Mouse (Mus musculus) frontal cortex, adult (tissue): ENCODE data around the gene Mrpl20.

Experiments used
- ATAC-seq: cut with Nextera tagmentation; 2 replicates; pipeline ENCODE4 v1.9.2; 2017; ENCODE audit warnings: mild to moderate bottlenecking, moderate library complexity, mixed read lengths; ENCODE audit not compliant: low TSS enrichment

Mrpl20 gene

DNA sequence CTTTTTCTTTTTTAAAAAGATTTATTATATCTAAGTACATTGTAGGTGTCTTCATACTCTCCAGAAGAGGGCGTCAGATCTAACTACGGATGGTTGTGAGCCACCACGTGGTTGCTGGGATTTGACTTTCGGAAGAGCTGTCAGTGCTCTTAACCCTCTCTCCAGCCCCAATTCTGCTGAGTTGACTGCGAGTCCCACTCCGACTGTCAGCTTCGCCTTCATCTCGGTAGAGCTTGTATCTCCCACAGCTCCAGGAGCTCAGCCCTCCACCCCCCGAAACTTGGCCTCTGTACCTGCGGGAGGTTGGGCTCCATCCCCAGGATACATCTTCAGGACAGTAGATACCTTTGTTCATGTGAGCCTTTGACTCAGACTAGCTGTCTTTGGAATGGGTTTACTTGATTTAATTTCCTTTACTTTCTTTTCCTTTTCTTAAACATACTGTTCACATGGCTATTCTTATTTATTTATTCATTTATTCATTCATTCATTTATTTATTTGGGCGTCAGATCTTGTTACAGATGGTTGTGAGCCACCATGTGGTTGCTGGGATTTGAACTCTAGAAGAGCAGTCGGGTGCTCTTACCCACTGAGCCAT, at the start of gene Mrpl20:
Mrpl20 (plus strand) TSS at position 138 of the 599 bp plus-strand sequence.
- no peak for ATAC-seq

- ATAC-seq: no peak
Measured at GRCm38 (mm10) chr4:155757011-155757410, 45.7 kb upstream of the Mrpl20 start.

- ATAC-seq: 0 out of 2 replicates have a peak, but pooled peaks have one; percentile 11
Measured at GRCm38 (mm10) chr4:155759862-155760612, 42.6 kb upstream of the Mrpl20 start.

- ATAC-seq: peak; percentile 93
Measured at GRCm38 (mm10) chr4:155760613-155761355, 41.9 kb upstream of the Mrpl20 start, which contains the start of gene Atad3a. Atad3a (minus strand) TSS chr4:155761093.

DNA sequence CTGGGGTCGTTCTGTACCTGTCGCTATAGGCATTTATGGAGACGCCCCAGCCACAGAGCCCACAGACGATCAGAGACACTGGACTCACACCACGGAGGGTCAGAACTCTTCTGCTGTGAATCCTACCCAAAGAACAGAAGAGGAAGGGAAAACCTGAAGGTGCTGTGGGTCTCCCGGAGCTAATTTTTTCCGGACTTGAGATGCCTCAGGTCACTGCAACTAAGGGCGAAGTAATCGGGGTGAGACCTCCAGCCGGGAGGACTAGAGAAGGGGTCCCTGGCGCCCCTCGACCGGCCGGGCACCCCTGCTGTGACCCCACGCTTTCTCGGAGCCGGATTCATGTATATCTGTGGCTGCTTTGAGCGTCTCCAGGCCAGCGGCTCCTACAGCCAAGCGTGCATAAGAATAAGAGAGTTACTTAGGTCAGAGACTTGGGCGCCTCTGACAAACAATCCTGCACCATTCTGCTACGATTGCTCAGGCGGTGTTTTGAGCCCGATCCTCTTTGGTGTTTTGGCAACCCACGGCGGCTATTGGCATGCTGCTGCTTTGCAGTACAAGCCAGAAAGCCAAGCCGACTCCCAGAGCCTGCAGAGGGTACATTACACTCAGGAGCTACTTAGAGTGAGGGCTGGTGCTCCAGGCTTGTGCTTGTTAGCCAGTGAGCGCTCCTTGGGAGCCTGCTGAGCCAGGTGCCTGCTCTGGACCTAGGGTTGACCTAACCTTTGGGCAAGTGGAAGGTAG, 41.1 kb upstream of the Mrpl20 start:
- ATAC-seq: peak; percentile 7; the same call in 1 of the 2 replicates

GRCm38 (mm10) chr4:155762357-155762756, 40.3 kb upstream of the Mrpl20 start:
- no peak for ATAC-seq

- ATAC-seq: no peak
Measured at GRCm38 (mm10) chr4:155769496-155769879, 33.2 kb upstream of the Mrpl20 start.

DNA sequence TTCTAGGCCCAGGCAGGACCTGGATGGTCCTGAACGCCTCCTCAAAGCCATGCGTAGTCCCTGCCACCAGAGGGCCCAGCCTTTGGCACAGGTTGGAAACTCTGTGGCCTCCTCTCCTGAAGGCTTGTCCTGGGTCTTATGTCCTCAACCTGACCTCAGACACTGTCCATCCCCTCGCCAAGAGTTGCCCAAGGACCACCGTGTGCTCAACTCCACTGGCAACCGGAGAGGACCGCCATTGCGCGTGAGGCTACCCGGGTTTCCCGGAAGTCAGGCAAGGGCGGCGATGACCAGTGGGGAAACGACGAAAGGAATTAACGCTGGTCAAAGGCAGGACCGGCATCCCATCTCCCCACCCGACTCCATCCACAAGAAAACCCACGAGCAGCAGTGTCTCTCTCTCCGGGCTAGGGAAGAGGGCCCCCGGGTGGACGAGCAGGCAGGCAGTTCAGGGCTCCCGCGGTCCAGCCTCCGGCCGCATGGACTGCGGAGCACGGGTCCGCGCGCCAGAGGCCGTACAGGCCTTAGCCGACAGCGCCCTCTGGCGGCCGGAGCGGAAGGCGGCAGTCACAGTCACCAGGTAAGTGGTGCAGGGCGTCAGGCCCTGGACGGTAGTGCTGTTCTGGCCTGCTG, 32.7 kb upstream of the Mrpl20 start:
- peak; percentile 68 for ATAC-seq

DNA sequence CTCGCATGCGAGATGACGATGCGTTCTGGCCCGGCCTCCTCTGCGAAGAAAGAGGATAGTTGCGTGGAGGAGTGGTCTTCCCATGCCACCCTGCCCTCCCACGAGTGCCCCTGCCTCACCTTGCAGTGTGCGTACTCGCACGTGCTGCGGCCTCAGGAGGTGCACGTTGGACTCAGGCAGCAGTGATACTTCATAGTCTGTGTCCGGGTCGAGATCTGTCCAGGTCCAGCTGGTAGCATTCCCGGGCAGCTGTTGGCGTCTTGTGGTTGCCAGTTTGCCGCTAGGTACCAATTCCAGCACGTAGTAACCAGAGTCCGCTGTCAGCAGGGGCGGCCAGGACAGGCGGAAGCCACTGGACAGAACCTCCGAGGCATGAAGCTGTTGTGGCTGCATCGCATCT, 32.1 kb upstream of the Mrpl20 start:
- no peak for ATAC-seq

DNA sequence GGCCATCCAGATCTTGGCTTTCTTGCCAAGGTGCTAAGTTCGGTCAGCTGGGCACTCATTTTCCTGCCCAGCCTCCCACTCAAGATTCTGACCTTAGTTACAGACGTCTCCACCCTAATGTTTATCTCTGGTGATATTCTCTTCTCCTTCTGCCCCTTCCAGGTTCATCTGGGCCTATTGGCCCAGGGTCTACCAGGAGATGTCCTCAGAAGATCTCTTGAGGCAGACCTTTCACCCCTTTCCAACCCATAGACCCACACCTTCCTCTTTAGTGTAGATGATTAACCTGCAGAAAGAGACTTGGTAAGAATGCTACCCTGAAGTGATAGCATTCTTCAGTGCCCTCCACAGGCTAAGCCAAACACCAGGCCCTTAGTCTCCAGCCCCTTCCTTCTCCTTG, 31.0 kb upstream of the Mrpl20 start:
- no peak for ATAC-seq

DNA sequence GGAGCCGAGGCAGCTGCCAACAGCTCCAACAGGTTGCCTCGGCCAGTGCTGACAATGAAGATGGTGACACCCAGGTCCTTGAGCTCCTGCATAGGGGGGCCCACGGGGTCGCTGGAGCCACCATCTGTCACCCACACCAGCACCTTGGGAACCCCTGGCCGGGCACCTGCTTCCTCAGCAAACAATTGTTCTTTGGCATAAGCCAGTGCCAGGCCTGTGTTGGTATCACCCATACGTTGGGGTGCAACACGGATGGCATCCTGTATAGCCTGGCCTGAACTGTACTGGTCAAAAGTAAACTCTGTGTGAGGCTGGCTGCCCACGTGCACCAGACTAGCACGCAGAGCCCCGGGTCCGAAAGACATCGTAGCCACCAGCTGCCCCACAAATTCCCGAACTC, 29.9 kb upstream of the Mrpl20 start:
- no peak for ATAC-seq

GRCm38 (mm10) chr4:155773335-155774078, 29.2 kb upstream of the Mrpl20 start:
- no peak for ATAC-seq

DNA sequence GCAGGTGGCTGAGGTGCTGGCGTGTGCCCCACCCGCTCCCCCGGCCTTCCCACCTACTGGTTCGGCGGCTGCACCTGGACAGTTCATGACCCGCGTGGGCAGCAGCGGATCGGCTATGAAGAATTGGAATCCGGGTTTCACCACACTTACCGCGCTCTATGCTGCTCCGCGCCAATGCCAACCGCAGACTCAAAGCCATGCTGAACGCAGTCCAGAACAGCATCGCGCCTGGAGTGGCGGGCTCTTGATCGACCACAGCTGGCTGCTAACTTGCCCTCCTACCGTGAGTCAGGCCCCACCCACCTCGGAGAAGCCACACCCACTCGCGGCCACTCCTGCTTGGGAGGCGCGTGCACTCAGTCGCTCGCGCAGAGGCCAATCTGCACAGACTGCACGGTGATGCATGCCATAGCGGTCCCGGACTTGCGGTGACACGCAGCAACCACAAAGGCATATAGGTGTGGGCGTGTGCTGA, 28.4 kb upstream of the Mrpl20 start, which contains the start of gene Vwa1:
Vwa1 (minus strand) TSS at position 419 of the 475 bp plus-strand sequence.
- peak; percentile 72 for ATAC-seq

DNA sequence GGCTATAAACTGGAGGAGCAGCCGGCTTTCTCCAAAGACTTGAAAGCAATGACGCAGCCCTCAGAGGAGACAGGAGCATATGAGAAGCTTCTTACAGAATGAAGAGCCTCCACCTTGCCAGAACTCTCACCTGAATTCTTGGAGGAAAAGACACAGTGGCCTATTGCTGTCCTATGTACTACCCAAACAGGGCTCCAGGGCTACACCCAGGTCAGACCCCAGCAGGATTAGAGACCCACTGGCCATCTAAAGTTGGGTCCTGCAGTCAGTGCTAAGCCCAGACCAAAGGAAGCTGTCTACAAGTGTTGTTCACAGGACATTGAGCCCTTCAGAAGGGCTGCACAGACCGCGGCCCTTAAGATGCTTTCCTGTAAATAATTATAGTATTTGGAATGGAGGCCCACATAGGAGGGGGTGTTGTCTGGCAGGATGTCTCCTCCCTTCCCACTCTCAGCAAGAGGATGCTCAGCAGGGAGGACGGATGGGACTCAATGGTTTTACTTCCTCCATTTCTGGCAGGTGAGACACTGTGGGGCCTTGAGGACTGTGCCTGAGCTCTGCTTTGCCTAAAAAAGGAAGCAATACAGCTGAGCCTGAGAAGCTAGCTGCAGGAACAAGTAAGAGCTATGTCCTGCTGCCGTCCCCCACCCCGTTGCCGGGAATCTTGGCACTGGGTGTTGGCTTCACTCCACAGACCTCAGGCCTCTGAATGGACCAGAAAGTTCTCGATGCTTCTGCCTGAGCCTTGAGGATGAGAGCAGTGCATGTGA, 27.5 kb upstream of the Mrpl20 start:
- ATAC-seq: peak; percentile 13; the same call in 1 of the 2 replicates

DNA sequence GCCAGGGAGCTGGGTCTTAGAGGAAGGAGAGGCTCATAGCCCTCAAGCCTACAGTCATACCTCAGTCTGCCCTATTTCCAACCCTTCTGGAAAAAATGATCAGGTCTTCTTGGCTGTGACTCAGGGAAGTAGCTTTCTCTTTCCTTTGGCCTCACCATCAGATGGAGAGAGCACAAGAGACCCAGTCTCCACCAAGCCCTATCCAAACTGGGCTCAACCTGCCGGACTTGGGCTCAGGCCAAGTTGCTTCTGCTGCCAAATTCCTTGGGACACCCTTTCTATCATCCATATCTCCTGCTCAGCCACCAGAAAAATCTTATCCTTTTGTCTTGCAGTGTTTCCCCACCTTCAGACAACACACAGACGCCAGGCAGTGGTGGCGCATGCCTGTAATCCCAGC, 26.8 kb upstream of the Mrpl20 start:
- ATAC-seq: no peak

DNA sequence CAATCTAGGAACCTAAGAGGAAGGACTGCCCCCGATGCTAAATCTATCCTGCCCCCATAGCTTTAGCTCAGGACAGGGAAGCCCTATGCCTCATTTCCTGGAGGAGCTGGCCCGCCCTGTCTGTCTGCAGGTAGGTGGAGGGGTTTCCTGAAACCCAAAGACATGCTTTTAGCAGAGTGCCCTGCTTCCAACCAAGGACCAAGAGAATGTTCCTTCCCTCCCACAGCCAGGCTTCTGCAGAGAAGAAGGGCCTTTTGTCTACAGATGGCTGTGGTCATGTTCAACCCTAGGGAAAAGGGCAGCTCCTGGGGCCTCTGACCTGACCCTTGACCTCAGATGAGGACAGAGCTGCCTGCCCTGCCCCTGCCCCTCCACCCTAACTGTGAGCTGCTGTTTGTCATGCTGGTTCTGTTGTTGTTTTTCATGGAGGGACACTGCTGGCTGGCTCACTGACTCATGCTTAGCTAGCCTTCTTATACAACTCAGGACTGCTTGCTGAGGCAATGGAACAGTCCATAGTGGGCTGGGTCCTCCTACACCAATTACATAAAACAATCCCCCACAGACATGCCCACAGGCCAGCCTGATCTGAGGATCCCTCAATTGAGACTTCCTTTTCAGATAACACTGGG, 25.9 kb upstream of the Mrpl20 start:
- peak; percentile 25; the same call in 1 of the 2 replicates for ATAC-seq

DNA sequence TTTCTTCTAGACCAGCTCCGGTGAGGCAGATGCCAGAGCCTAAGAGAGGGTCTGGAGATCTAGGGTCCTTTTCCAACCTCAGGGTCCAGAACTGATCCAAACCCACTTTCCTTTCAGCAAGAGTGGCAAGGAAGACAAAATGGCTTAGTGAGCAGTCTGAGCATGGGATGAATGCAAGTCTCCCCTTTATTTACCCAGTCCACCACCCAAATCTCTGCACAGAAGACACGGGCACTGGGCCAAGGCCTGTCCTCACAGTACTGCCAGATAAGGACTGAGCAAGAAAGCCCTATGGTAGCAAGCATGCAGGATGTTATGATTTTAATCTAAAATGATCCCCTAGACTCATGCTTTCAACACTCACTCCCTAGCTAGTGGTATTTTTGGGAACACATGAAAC, 24.9 kb upstream of the Mrpl20 start:
- ATAC-seq: no peak

DNA sequence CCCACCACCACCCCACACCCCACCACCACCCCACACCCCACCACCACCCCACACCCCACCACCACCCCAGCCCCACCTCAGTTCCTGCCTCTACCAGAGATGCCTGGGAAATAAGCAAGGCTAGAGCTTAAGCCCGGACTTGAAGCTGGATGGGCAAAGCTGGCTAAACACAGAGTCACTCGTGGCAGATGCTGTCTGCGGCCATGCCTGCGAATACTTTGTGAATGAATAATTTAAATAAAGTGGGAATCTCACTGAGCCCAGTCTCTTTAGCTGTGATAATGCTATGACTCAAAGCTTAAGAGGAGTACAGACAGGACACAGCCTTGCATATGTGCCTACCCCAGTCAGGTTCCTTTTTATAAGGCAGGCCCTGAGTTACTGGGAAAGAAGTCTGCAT, 23.2 kb upstream of the Mrpl20 start:
- no peak for ATAC-seq

DNA sequence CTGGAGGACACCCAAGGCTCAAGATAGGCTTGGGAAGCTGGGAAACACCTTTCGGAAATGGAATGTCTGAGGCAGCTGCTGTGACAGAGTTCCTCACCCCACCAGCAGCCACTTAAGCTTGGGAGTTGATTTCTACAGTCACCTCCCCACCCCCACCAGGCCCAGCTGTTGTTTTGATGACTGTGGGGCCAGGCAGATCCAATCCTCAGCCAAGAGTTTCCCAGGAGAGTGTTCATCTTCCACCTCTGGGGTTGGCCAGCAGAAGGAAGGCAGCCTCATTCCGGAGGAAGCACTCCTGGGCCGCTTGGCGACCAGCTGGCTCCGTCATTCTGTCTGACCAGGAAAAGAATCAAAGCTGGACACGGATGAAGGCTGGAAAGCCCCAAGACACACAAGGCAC, 21.8 kb upstream of the Mrpl20 start:
- ATAC-seq: no peak
